Mouse (Mus musculus): Measurements from ENCODE around the gene Olfr1262.

The Olfr1262 gene

DNA sequence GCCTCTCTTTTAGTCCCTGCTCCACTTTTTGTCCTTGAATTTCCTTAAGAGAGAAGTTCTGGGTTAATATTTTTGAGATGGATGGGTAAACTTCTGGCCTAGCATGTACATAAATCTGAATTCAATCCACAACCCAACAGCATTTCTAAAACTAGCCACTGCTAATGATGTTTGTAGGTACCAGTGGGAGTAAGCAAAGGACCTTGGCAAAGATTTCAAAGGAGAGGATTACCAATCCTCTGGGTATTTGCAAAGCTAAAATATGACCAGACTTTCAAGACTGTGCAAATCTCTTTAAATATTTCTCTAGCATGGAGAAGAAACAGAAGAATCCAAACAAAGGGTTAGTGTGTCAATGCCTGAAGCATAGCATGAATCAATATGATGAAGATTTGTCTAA lies at the start of gene Olfr1262:
Gene Olfr1262, plus strand, starts transcription at position 301 of the 400 bp plus-strand sequence.
- DNase-seq (ENCODE audit: low spot score in 2 of 2): no peak

DNA sequence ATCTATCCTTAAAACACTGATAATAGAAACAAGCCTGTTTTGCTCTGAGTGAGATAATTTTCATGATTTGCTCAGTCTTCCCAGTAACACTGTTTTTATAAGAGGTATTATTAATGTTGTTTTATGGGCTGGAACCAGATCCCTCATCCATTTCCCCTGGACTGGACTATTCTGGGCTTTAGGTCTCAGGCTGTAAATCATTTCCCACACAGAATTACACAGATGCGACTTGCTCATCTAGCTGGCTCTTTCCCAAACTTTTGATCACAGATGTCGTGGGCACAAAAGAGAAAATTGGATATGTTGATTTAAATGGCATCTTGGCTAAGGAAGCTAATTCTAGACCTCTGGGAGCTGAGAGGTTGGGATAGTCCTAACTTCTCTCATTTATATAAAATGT lies 25.8 kb upstream of the Olfr1262 start, which contains the start of gene Olfr1260:
Gene Olfr1260, plus strand, starts transcription at position 157 of the 400 bp plus-strand sequence.
- no peak for DNase-seq (ENCODE audit: low spot score in 2 of 2)

DNA sequence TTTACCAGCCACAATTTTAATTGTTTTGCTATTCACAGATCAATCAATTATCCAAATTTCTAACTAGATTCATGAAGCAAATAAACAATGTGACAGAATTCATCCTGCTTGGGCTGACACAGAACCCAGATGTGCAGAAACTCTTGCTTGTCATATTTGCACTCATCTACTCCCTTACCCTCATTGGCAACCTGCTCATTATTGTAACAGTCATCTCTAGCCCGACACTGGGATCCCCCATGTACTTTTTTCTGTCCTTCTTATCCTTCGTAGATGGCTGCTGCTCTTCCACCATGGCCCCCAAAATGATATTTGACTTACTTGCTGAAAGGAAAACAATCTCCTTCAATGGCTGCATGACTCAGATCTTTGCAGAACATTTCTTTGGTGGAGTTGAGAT lies 22.2 kb upstream of the Olfr1262 start:
- DNase-seq (ENCODE audit: low spot score in 2 of 2): no peak

DNA sequence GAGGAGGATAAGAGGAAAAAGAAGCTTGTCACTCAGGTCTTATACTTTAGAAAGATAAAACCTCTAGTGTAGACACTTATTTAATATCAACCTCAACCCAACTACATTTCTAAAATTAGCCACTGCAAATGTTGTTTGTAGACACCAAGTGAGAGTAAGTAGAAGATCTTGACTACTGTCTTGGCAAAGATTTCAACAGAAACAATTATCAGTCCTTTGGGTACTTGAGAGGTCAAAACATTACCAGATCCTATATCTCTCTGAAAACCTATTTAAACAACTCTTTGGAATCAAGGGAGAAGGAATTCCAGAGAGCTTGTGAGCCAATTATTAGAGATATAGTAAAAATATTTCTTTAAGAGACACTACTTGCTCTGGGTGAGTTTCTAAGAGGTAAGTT lies 9.0 kb upstream of the Olfr1262 start, which contains the start of gene Olfr1261:
Gene Olfr1261, plus strand, starts transcription at position 301 of the 400 bp plus-strand sequence.
- DNase-seq (ENCODE audit: low spot score in 2 of 2): no peak

DNA sequence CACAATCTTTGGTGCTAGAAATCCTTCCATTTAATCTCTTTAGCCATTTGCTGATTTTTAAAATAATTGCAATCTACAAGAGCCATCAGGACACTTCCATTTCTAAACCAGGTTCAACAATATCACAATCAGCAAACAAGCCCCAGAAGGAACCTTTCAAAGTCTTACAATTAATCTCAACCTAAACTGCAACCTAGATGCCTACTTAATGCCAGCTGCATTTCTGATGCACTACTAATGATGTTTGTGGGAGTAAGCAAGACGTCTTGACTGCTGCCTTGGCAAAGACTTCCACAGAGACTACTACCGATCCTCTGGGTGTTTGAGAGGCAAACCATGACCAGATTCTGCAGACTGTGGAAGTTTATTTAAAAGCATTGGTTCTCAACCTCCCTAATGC lies 11.9 kb downstream of the Olfr1262 start, which contains the start of gene Olfr1263:
Gene Olfr1263, plus strand, starts transcription at position 301 of the 400 bp plus-strand sequence.
- no peak for DNase-seq (ENCODE audit: low spot score in 2 of 2)

DNA sequence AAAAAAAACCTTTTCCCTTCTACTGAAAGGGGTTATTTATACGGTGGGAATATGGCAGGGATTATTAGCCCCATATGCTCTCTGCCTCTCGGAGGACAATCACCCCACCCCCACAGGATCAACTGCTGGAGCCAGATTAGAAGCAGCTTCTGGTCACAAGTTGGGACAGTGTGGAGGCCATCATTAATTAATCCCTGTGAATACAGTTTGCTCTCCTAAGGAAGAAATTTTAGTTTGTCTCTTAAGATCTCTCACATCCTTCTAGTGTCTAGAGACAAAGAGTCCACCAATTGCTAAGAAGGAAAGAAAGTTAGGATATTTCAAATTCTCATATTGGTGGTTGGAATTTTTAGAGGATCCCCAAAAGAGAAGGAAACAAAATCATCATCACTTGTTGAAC lies 25.5 kb downstream of the Olfr1262 start, which contains the start of gene Olfr1264:
Gene Olfr1264, minus strand, starts transcription at position 101 of the 400 bp plus-strand sequence.
- DNase-seq (ENCODE audit: low spot score in 2 of 2): no peak

DNA sequence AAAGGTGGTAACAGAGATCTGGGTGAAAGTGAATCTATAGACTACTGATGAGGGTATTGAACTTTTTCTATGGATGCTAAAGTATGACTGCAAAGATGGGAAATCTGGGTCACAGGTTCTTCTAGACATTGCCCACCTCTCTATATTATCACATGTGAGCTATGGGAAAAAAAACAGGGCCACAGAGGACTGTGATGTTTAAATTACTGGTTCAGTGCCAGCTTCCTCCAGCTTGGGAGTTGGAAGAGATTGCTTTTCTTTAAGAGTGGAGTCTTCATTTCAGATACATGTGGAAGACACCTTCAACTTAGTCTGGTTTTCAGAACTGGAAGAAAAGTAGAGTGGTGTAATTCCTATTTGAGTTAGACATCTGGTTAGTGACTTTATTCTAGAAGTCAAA lies 35.1 kb downstream of the Olfr1262 start, which contains the start of gene Olfr1265:
Gene Olfr1265, plus strand, starts transcription at position 301 of the 400 bp plus-strand sequence.
- no peak for DNase-seq (ENCODE audit: low spot score in 2 of 2)

All from frontal cortex, postnatal 25 days (tissue).